Mouse (Mus musculus): ENCODE measurements around the gene Pitpnm3. TPM values are rescaled to one million over a fixed set of nuclear protein-coding genes. Genes with fewer than 3 reads are reported as not detected.

Pitpnm3 gene
- polyA plus RNA-seq, 1 experiment from 2014 or later: 0.14 TPM

DNA sequence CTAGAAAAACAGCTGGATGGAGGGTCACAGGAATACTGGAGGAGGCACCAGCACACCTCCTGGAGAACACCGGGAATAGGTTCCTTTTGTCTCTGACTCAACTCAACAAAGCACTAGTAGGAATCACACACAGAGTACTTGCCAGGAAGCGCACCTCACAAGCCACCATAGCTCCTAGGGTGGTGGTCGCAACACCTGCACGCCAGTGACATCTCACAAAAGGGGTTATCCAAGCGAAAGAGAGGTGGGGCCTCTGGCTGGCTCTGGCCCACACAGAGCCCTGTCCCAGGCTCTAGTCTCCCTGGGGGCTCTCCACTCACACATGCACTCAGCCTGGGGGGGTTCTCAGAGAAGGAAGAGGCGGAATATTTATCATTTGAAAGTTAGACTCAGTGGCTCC lies 86.8 kb downstream of the Pitpnm3 start:
- Histone ChIP-seq H3K27ac (no peak overlapping the region), H3K9ac (no peak overlapping the region), H3K4me1 (replicated peaks) (peaks cover 7% of the 10 kb centered on the region), H3K27me3 (peaks cover 35% of the 10 kb centered on the region), H3K4me3 (replicated peaks) (no peak overlapping the region), H3K4me2 (no peak overlapping the region), H3K36me3 (0 out of 2 replicates have a peak, but pooled peaks cover 20% of the 10 kb centered on the region), H3K9me3 (replicated peaks) (no peaks in the 10 kb centered on the region)
- DNase-seq: no peak
- 52% methylated on average over 6 of the region's 6 CpGs for WGBS (ENCODE audit: insufficient replicate concordance)
- ATAC-seq (ENCODE audit: low read depth): no peak

DNA sequence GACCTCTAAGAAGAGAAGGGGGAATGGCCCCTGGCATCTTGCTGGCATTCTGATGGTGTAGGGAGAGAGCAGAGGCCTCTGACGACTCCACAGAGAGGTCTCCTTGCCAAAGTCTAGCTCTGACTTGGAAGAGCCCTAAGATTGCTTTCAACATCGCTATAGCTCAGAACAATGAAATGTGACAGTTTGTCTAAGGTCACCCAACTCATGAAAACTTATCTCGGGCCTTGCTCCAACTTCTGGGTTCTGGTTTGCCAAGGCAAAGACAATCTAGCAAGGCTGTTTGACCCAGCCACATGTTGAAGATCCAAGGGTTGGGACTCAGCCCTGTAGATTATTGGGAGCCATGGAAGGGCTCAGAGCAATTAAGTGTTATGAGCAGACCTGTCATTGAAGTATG lies 91.3 kb downstream of the Pitpnm3 start:
- Histone ChIP-seq H3K27ac (no peak overlapping the region), H3K4me2 (no peak overlapping the region)

DNA sequence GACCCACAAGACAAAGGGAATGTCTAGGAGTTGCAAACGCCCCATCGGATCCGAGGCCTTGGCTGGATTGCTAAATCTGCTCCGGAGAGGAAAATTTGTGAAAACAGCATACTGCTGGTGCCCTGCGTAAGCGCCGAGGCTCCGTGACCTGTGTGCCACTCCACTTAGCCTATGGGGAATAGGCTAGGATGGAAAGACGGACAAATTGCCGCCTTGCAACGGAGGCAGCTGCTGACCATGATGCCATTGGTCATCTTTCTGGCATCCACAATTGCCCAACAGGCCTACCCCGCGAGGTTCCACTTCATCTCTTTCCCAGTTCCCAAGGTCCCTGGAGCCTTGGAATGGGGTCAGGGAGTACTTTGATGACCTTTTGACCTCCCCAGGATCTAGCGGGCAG lies 92.9 kb downstream of the Pitpnm3 start:
- H3K4me1 ChIP-seq (replicated peaks): peaks cover 35% of the 10 kb centered on the region
- 3% methylated on average over 14 of the region's 14 CpGs for WGBS (ENCODE audit: insufficient replicate concordance)

More for the DNA sequence above, 91.3 kb downstream of the Pitpnm3 start:
- Histone ChIP-seq H3K4me1 (replicated peaks) (peaks cover 35% of the 10 kb centered on the region), H3K9me3 (replicated peaks) (no peaks in the 10 kb centered on the region), H3K27me3 (peaks cover 2% of the 10 kb centered on the region; the same call in 1 of the 2 replicates), H3K36me3 (0 out of 2 replicates have a peak, but pooled peaks cover 20% of the 10 kb centered on the region), H3K9ac (no peak overlapping the region), H3K4me3 (replicated peaks) (no peak overlapping the region)
- DNase-seq (no peak), ATAC-seq (ENCODE audit: low read depth) (no peak)
- 71% methylated on average over 3 of the region's 3 CpGs for WGBS (ENCODE audit: insufficient replicate concordance)

DNA sequence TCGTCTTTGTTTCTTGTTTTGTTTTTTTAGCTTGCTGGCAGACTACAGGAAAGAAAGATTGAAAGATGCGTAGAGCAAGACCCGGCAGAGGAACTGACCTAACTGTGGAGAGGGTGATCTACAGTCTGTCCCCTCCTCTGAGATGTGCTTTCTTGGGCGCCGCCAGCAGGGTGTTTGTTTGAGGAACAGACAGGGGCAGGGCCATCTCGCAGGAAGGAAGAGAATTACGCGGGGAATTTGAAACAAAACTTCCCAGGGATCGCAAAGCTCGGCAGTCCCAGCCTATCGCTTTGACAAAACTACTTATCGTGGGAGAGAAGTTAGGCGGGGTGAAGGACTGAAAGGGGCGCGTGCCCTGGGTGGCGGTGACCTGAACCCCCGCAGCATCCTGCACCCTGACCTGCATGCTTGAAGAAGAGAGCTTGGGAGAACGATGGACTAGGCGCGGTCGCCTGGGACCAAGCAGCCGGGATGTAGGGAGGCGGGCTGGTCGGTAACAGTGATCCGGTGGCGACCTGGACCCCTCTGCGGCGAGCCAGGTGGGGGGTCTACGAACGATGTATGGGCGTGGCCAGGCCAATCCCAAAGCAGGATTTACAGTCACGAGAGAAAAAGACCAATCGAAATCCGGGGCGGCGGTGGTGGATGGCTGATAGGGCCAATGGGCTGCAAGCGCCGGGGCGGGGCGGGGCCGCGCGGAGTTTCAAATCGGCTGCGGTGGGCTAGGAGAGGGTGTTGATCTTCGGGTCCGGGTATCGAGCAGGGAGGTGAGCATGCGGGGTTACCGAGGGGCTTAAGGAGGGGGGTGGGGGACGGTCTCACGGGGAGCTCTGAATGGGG lies 93.6 kb downstream of the Pitpnm3 start, which contains the start of gene Pimreg:
Pimreg (plus strand) TSS at position 265 of the 840 bp plus-strand sequence.
- peak within 1 kb of the TSS; percentile 62 for H3K9ac ChIP-seq
- DNase-seq (peak; percentile 70), ATAC-seq (ENCODE audit: low read depth) (peak; percentile 78)
- H3K9me3 ChIP-seq (replicated peaks): no peaks in the 10 kb centered on the region
- peak within 1 kb of the TSS; percentile 50 for H3K27ac ChIP-seq
- H3K4me1 ChIP-seq (replicated peaks): peaks cover 35% of the 10 kb centered on the region
- peak within 1 kb of the TSS; percentile 64 for H3K4me3 ChIP-seq (replicated peaks)
- H3K4me2 ChIP-seq: peak within 1 kb of the TSS; percentile 75
- peaks cover 8% of the 10 kb centered on the region; the same call in 1 of the 2 replicates for H3K27me3 ChIP-seq
- 0 out of 2 replicates have a peak, but pooled peaks cover 20% of the 10 kb centered on the region for H3K36me3 ChIP-seq
- under 1% methylated on average over 52 of the region's 52 CpGs for WGBS (ENCODE audit: insufficient replicate concordance)

More for the DNA sequence above, 92.9 kb downstream of the Pitpnm3 start:
- H3K9ac ChIP-seq: peak overlapping the region; percentile 62
- no peak overlapping the region for H3K27ac ChIP-seq
- H3K27me3 ChIP-seq: 0 out of 2 replicates have a peak, but pooled peaks cover 1% of the 10 kb centered on the region
- DNase-seq (no peak), ATAC-seq (ENCODE audit: low read depth) (no peak; the same call in none of the 2 replicates)
- H3K36me3 ChIP-seq: 0 out of 2 replicates have a peak, but pooled peaks cover 20% of the 10 kb centered on the region
- peak overlapping the region; percentile 64 for H3K4me3 ChIP-seq (replicated peaks)
- no peaks in the 10 kb centered on the region for H3K9me3 ChIP-seq (replicated peaks)
- peak overlapping the region; percentile 75 for H3K4me2 ChIP-seq

DNA sequence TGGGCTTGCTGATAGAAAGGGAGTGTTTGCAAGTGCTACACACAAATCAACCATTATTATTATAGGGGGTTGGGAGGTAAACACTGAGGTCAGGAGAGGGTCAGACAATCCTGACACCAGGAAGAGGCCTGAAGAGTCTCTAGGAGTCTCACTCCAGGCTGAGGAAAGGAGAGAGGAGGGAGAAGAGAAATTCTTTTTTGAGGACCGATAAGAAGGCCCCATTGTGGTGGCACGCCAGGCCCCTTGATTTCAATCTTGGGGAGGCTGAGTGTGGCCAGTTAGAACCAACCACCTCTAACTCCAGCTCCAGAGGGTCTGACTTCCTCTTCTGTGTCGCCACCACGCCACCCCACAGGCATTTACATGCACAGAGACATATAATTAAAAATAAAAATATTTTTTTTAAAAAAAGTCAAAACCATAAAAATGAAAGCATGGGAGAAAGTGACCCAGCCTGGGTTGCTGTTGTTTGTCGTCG lies 94.2 kb downstream of the Pitpnm3 start:
- Histone ChIP-seq H3K4me3 (replicated peaks) (peak overlapping the region; percentile 64), H3K36me3 (0 out of 2 replicates have a peak, but pooled peaks cover 16% of the 10 kb centered on the region), H3K9me3 (replicated peaks) (no peaks in the 10 kb centered on the region), H3K4me2 (peak overlapping the region; percentile 75), H3K9ac (peak overlapping the region; percentile 51), H3K27ac (peak overlapping the region; percentile 50), H3K27me3 (peaks cover 8% of the 10 kb centered on the region; the same call in 1 of the 2 replicates), H3K4me1 (replicated peaks) (peaks cover 35% of the 10 kb centered on the region)
- WGBS (ENCODE audit: insufficient replicate concordance): 1% methylated on average over 6 of the region's 6 CpGs
- no peak for ATAC-seq (ENCODE audit: low read depth)
- DNase-seq: no peak

DNA sequence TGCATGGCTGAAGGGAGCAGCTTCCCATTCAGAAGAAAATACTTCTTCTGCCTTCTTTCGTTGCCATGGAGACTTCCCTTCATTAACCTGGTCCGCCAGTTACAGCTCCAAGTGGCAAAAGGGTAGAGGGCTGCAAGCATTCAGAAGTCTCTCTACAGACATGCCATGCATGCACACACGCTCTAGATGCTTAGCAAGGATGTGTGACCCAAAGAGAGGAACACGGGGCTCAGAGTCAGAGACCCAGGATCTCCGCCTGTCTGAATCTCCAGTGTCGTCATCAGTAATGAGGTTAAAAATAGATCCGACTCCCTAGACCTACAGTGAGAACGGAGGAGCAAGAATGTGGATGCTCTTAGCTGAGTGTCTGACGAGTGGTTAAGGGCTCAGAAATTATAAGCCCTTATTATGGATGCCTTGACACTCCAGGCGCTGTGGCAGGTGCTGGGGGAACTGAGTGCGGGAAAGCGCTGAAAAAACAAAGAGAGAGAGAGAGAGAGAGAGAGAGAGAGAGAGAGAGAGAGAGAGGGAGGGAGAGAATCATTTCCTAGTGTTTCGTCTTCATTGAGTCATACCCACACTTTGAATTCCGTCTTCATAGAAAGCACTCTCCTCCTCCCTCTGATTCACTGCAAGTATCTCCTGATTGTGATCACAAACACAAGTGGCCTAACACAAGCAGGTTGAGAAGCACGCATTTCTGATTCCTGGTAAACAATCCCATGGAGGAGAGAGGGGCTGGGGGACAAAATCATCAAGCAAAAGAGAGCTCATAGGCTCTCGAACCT lies 95.8 kb downstream of the Pitpnm3 start:
- Histone ChIP-seq H3K9ac (no peak overlapping the region), H3K36me3 (0 out of 2 replicates have a peak, but pooled peaks cover under 1% of the 10 kb centered on the region), H3K4me2 (no peak overlapping the region), H3K9me3 (replicated peaks) (no peaks in the 10 kb centered on the region), H3K4me3 (replicated peaks) (no peak overlapping the region), H3K27me3 (peaks cover 8% of the 10 kb centered on the region; the same call in 1 of the 2 replicates), H3K4me1 (replicated peaks) (peaks cover 37% of the 10 kb centered on the region), H3K27ac (no peak overlapping the region)
- ATAC-seq (ENCODE audit: low read depth) (no peak), DNase-seq (no peak)
- 50% methylated on average over 16 of the region's 16 CpGs for WGBS (ENCODE audit: insufficient replicate concordance)

DNA sequence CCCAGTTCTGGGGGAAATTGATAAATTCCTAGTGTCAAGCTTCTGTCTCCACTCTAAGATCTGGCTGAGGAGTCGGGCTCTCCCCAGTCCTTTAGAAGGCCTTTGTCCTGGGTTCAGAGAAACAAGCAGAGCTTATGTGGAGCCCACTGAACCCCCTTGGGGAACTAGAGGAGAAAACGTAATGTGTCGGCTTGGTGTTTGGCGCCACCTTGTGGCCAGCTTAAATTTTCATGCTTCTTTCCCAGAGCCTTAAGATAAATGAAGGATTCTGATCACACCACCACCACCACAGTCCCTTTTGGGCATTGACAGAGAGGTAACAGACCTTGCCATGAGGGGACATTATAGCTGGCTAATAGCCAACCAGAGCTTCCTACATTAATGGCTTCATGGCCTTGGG lies 97.6 kb downstream of the Pitpnm3 start:
- Histone ChIP-seq H3K4me3 (replicated peaks) (no peak overlapping the region), H3K27ac (no peak overlapping the region), H3K27me3 (peaks cover 8% of the 10 kb centered on the region; the same call in 1 of the 2 replicates), H3K4me1 (replicated peaks) (peaks cover 23% of the 10 kb centered on the region), H3K36me3 (no peaks in the 10 kb centered on the region), H3K4me2 (no peak overlapping the region), H3K9me3 (replicated peaks) (no peaks in the 10 kb centered on the region), H3K9ac (no peak overlapping the region)
- ATAC-seq (ENCODE audit: low read depth) (no peak), DNase-seq (peak; percentile 12)
- WGBS (ENCODE audit: insufficient replicate concordance): 2% methylated on average over 4 of the region's 4 CpGs

DNA sequence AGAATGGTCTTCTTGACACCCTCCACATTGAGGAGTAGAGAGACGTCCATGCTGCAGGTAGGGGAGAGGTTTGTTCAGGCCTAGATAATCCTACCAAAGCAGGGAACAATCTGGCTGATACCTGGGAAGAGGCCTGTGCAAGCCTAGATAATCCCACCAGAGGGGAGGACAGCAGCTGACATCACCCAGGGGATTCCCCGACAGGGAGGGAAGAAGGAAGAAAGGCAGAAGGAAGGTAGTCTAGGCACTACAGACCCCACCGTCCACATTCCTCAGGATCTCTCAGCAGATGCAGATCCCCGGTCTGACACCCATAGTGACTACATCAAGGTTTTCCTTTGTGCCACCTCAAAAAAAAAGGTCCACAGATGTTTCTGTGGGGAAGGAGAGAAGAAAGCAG lies 98.2 kb downstream of the Pitpnm3 start, which contains the start of gene Aipl1:
Aipl1 (minus strand) TSS at position 101 of the 400 bp plus-strand sequence.
- Histone ChIP-seq H3K9ac (no peak within 1 kb of the TSS), H3K4me2 (no peak within 1 kb of the TSS), H3K4me1 (replicated peaks) (peaks cover 17% of the 10 kb centered on the region), H3K27ac (no peak within 1 kb of the TSS), H3K27me3 (peaks cover 8% of the 10 kb centered on the region; the same call in 1 of the 2 replicates), H3K9me3 (replicated peaks) (no peaks in the 10 kb centered on the region), H3K36me3 (no peaks in the 10 kb centered on the region), H3K4me3 (replicated peaks) (no peak within 1 kb of the TSS)
- 47% methylated on average over 4 of the region's 4 CpGs for WGBS (ENCODE audit: insufficient replicate concordance)
- ATAC-seq (ENCODE audit: low read depth) (no peak), DNase-seq (no peak)

DNA sequence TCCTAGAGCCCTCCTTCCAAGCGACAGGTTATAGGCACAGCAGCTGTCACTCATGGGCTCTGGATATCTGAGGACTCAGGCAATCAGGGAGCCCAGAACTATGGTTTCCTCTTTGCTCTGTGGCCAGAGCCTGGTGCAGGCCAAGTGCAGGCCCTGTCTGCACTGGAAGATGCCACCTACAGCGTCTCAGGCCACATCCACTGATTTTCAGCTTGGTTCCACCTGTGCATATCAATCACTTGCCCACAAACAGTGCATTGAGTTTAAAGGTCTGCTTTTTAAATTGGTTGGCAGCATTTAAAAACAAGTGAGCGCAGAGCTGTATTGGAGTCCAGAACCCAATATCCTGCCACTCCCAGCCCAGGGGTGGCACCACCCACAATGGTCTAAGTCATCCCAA lies 103.0 kb downstream of the Pitpnm3 start:
- H3K4me1 ChIP-seq (replicated peaks): 0 out of 2 replicates have a peak, but pooled peaks cover 2% of the 10 kb centered on the region
- DNase-seq (no peak), ATAC-seq (ENCODE audit: low read depth) (no peak)
- H3K9me3 ChIP-seq (replicated peaks): no peaks in the 10 kb centered on the region
- H3K27ac ChIP-seq: no peak overlapping the region
- no peak overlapping the region for H3K9ac ChIP-seq
- no peaks in the 10 kb centered on the region for H3K36me3 ChIP-seq
- peaks cover 29% of the 10 kb centered on the region for H3K27me3 ChIP-seq
- H3K4me2 ChIP-seq: no peak overlapping the region
- WGBS (ENCODE audit: insufficient replicate concordance): 66% methylated on average over 3 of the region's 3 CpGs
- no peak overlapping the region for H3K4me3 ChIP-seq (replicated peaks)

DNA sequence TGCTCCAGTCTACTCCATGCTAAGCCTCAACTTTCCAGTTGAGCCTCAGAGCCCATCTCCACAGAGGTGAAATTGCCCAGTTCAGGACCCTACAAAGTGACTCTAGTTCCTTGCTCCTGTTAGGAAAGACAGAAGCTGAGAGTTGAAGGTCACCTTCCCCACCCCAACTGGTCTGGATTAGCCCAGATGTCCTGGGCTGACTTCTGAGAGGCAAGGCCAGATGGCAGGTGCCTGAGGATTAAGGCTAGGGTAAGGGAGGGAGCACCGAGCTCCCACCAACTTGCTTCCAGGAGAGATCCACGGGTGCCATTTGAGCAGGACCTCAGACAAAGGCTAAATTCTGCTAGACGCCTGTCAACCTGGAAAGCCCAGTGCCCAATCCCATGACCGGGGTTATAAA lies 103.5 kb downstream of the Pitpnm3 start:
- ATAC-seq (ENCODE audit: low read depth): no peak
- 51% methylated on average over 4 of the region's 4 CpGs for WGBS (ENCODE audit: insufficient replicate concordance)
- Histone ChIP-seq H3K27me3 (peaks cover 24% of the 10 kb centered on the region), H3K4me2 (no peak overlapping the region), H3K4me1 (replicated peaks) (0 out of 2 replicates have a peak, but pooled peaks cover 2% of the 10 kb centered on the region), H3K27ac (no peak overlapping the region), H3K4me3 (replicated peaks) (no peak overlapping the region), H3K9ac (no peak overlapping the region), H3K36me3 (no peaks in the 10 kb centered on the region), H3K9me3 (replicated peaks) (no peaks in the 10 kb centered on the region)
- DNase-seq: no peak

DNA sequence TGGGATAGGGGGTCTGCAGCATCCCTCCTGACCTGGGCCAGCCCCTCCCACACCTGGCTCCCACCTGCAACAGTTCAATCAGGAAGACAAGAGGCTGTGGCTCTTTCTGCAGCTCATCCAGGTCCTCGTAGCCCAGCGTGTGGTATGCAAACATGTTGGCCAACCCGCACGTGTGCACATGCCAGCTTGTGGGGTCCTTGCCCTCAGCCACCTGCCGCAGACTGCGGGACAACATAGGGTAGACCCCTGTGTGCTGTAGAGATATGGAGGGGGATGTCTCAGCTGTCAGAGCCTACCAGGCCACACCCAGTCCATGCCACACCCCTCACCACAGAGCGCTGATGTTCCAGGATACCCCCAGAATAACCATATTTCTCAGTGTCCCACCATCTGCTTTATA lies 104.2 kb downstream of the Pitpnm3 start:
- Histone ChIP-seq H3K36me3 (no peaks in the 10 kb centered on the region), H3K4me2 (no peak overlapping the region), H3K27me3 (peaks cover 23% of the 10 kb centered on the region), H3K4me1 (replicated peaks) (0 out of 2 replicates have a peak, but pooled peaks cover 2% of the 10 kb centered on the region), H3K9ac (no peak overlapping the region), H3K27ac (no peak overlapping the region), H3K4me3 (replicated peaks) (no peak overlapping the region), H3K9me3 (replicated peaks) (no peaks in the 10 kb centered on the region)
- WGBS (ENCODE audit: insufficient replicate concordance): 67% methylated on average over 7 of the region's 7 CpGs
- no peak for DNase-seq
- ATAC-seq (ENCODE audit: low read depth): no peak
